Mouse (Mus musculus) bone marrow, adult 2 months (tissue): ENCODE results near the gene Katnb1. TPM values are rescaled to one million over a fixed set of nuclear protein-coding genes. Genes with fewer than 3 reads are reported as not detected.

ENCODE experiments used
- H3K27ac ChIP-seq: fragments of 200-500 bp; 2 replicates; pipeline ENCODE4 v1.5.1; 2012; ENCODE audit warnings: low read depth, mild to moderate bottlenecking, control low read depth, inconsistent platforms, low read length; ENCODE audit not compliant: control insufficient read depth, poor library complexity, insufficient read depth
- H3K4me1 ChIP-seq: fragments of 200-500 bp; 2 replicates; pipeline ENCODE4 v1.6.1; 2011; ENCODE audit warnings: low read length; ENCODE audit not compliant: control insufficient read depth, insufficient read depth
- H3K4me3 ChIP-seq: fragments of 200-500 bp; replicated peaks from 2 replicates; pipeline ENCODE3; 2011; ENCODE audit warnings: mild to moderate bottlenecking, low read depth, low read length, control low read depth; ENCODE audit not compliant: control insufficient read depth
- CTCF ChIP-seq: fragments of 200-500 bp; IDR thresholded peaks from 2 replicates; pipeline ENCODE4 v1.5.1; 2011; ENCODE audit warnings: low read length, control low read depth; ENCODE audit not compliant: control insufficient read depth, insufficient read depth
- POLR2A ChIP-seq: fragments of 200-500 bp; IDR thresholded peaks from 2 replicates; pipeline ENCODE4 v1.6.1; 2011; ENCODE audit warnings: low read depth, mild to moderate bottlenecking, control low read depth, low read length, borderline replicate concordance; ENCODE audit not compliant: control insufficient read depth
- WGBS: fragments of 180-500 bp; shearing (Covaris S2); methylation state at CpG from one replicate; pipeline ENCODE4 v1.1.7; 2018; 5-methylcytosine and 5-hydroxymethylcytosine counted together
- polyA plus RNA-seq: library from polyadenylated mRNA; stranded (reverse); fragments of >200 nt; gene quantifications from 2 replicates; pipeline ENCODE4 v1.2.4, GENCODE M21; 2011; ENCODE audit warnings: low replicate concordance; ENCODE audit not compliant: missing spikeins, insufficient read depth, insufficient read length

Gene Katnb1
- polyA plus RNA-seq, 1 experiment: 21.7 TPM

DNA sequence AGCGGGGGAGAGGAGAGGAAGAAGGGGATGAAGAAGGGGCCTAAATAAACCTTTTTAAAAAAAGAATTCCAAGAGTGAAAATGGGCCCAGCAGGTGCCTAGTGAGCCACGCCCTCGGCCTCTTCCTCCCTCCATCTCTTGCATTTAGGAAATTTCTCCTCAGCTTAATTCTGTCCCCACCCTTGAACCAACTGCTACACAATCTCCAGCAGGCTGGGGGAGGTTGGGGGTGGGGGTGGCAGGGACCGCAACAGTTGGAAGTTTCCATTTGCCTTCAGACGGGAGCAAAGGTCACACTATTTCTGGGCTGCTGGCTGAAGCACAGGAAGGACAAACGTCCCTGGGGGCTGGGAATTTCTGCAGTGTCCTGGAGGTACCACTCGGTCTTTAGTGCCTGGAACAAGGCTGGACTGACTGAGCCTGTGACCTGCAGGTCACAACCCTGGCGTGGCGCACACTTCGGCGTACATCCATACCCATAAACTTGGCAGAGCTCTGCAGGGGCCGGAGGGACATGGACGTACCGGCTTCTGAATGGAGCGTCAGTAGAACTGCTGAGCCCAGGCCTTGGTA lies 50.1 kb downstream of the Katnb1 start:
- no peak for TF ChIP-seq CTCF
- TF ChIP-seq POLR2A: no peak
- H3K27ac ChIP-seq: no peak overlapping the region
- WGBS: 77% methylated on average over 15 of the region's 15 CpGs
- no peak overlapping the region for H3K4me3 ChIP-seq
- no peaks in the 10 kb centered on the region for H3K4me1 ChIP-seq

DNA sequence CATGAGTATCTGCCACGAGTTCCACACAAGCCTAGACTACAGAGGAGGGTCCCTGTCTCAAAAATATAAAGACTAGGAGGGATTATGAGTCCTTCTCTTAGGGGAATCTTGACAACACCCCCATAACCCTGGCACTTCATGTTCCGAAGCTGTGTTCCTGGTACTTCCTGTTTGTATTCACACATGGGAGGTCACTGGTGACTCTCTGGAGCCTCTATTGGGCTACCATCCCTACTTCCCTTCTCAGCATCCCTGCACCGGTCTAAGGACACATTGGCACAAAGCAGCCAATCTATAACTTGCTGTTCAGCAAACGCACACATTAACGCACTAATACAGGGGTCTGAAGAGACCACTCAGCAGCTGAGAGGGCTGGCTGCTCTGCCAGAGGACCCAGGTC lies 51.0 kb downstream of the Katnb1 start:
- WGBS: 58% methylated on average over 5 of the region's 5 CpGs
- Histone ChIP-seq H3K4me1 (no peaks in the 10 kb centered on the region), H3K27ac (no peak overlapping the region), H3K4me3 (no peak overlapping the region)
- TF ChIP-seq POLR2A: no peak
- TF ChIP-seq CTCF: no peak

GRCm38 (mm10) chr8:95134186-95134585 lies 53.2 kb downstream of the Katnb1 start:
- 80% methylated on average over 2 of the region's 2 CpGs for WGBS
- Histone ChIP-seq H3K4me3 (no peak overlapping the region), H3K4me1 (no peaks in the 10 kb centered on the region), H3K27ac (no peak overlapping the region)
- TF ChIP-seq CTCF (no peak), POLR2A (no peak)

GRCm38 (mm10) chr8:95135242-95135641 lies 54.3 kb downstream of the Katnb1 start:
- no peak overlapping the region for H3K4me3 ChIP-seq
- WGBS: 26% methylated on average over 3 of the region's 3 CpGs

GRCm38 (mm10) chr8:95136218-95136617 lies 55.2 kb downstream of the Katnb1 start:
- WGBS: 65% methylated on average over 3 of the region's 3 CpGs
- H3K4me1 ChIP-seq: no peaks in the 10 kb centered on the region

More at GRCm38 (mm10) chr8:95135242-95135641, 54.3 kb downstream of the Katnb1 start:
- Histone ChIP-seq H3K27ac (no peak overlapping the region), H3K4me1 (no peaks in the 10 kb centered on the region)
- TF ChIP-seq POLR2A (no peak), CTCF (no peak)

DNA sequence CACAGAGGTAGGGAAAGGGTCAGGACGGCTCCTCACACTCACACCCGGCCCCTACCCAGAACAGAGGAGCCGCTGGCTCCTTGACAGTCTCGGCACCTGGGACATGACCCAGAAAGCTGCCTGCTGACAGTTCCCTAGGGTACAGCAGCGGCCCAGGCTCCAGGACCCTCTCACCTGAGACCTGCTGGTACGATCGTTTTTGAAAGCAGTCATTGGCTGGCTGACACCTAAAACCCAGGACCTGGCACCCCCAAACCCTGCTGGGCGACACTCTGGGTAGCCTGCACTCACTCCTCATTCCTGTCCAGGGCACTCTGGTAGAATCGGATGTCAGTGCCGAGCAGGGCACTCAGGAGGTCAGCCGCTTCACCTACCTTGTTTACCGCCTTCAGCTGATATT lies 56.2 kb downstream of the Katnb1 start:
- H3K27ac ChIP-seq: no peak overlapping the region
- H3K4me1 ChIP-seq: no peaks in the 10 kb centered on the region
- TF ChIP-seq CTCF: no peak
- no peak for TF ChIP-seq POLR2A
- WGBS: 55% methylated on average over 12 of the region's 12 CpGs
- H3K4me3 ChIP-seq: no peak overlapping the region

More at GRCm38 (mm10) chr8:95136218-95136617, 55.2 kb downstream of the Katnb1 start:
- H3K4me3 ChIP-seq: no peak overlapping the region
- TF ChIP-seq POLR2A: no peak
- TF ChIP-seq CTCF: no peak
- no peak overlapping the region for H3K27ac ChIP-seq

- Histone ChIP-seq H3K4me3 (no peak overlapping the region), H3K27ac (no peak overlapping the region), H3K4me1 (no peaks in the 10 kb centered on the region)
- TF ChIP-seq POLR2A (no peak), CTCF (no peak)
- 17% methylated on average over 28 of the region's 28 CpGs for WGBS
These were observed 56.7 kb downstream of the Katnb1 start for GRCm38 (mm10) chr8:95137641-95138098.

- TF ChIP-seq POLR2A (no peak), CTCF (no peak)
- no peak overlapping the region for H3K4me3 ChIP-seq
- no peak overlapping the region for H3K27ac ChIP-seq
- 51% methylated on average over 6 of the region's 6 CpGs for WGBS
- H3K4me1 ChIP-seq: no peaks in the 10 kb centered on the region
These were observed 57.5 kb downstream of the Katnb1 start for GRCm38 (mm10) chr8:95138341-95139050.

- Histone ChIP-seq H3K4me1 (no peaks in the 10 kb centered on the region), H3K4me3 (no peak overlapping the region), H3K27ac (no peak overlapping the region)
- WGBS: 11% methylated on average over 1 of the region's 1 CpGs
- no peak for TF ChIP-seq CTCF
- TF ChIP-seq POLR2A: no peak
These were observed 58.0 kb downstream of the Katnb1 start for GRCm38 (mm10) chr8:95139051-95139365.
